Mouse (Mus musculus): ENCODE measurements around the gene Slc4a8. TPM values are rescaled to one million over a fixed set of nuclear protein-coding genes. Genes with fewer than 3 reads are reported as not detected.

Gene Slc4a8
- polyA plus RNA-seq, 1 experiment from 2014 or later: 16.0 TPM

DNA sequence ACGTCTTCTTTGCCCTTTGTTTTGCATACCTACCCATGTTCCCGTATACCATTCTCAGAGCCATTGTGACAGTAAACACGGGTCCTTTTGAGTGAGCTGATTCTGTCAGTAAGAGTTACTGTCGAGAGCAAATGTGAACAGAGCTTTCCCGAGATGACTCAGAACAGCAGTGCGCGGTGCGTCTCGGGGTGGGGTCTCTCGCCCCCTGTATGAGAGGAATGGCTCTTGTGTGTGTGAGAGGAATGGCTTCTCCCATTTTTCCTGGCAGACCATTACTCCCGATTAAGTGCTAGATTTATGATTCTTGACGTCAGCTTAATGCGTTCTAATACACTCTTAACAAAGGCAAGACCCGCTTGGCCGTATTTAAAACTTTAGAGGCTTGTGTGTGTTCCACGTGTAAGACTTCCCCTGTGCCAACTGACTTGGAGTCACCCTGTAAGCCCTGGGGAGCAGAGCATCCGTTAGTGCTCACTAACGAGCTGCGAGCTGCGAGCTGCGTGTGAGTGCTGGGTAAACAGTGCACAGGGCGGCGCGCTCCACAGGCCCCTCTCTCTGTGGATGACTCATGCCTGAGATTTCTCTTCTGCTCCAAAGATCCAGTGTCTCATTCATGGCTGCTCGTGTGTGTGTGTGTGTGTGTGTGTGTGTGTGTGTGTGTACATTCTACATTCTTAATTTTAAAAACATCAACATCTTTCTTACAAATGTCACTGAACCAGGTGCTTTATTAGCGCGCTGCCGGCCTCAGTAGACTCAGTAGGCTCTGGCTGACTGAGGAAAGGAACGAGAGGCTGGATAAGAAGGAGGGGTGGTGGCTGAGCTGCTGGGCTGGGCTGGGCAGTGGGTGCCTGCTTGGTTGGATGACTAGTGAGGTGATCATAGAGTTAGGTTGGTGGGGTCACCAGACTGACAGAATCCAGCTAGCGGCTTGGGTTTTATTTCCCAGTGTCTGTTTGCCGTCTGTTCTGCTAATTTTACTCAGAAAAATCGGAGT, 15.8 kb downstream of the Slc4a8 start:
- Histone ChIP-seq H3K36me3 (no peaks in the 10 kb centered on the region), H3K4me1 (peaks cover 29% of the 10 kb centered on the region)
- no peak for ATAC-seq (ENCODE audit: low FRiP score, low read depth)

DNA sequence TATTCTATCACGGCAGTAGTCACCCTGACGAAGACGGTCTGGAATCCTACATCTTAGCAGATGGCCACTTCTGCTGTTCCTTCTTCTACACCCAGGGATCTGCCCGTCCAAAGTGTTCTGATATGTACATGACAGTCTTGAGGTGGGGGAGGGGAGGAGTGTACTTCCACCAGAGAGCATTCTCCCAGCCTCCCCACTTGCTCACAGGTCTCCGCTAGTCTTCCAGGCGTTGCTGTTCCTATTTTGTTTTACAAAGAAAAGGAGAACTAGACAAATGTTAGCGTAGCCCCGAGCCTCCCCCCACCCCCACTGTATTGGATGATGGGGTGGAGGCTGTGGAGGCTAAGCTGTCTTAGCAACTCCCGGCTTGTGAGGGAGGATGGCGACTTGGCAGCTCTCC, 18.3 kb downstream of the Slc4a8 start:
- Histone ChIP-seq H3K9ac (replicated peaks) (no peak overlapping the region), H3K27ac (replicated peaks) (no peak overlapping the region), H3K27me3 (no peaks in the 10 kb centered on the region), H3K9me3 (0 out of 2 replicates have a peak, but pooled peaks cover 3% of the 10 kb centered on the region), H3K4me3 (no peak overlapping the region), H3K36me3 (peaks cover 8% of the 10 kb centered on the region), H3K4me2 (replicated peaks) (no peak overlapping the region), H3K4me1 (peaks cover 25% of the 10 kb centered on the region)
- WGBS: 51% methylated on average over 10 of the region's 10 CpGs
- no peak for ATAC-seq (ENCODE audit: low FRiP score, low read depth)

More for the DNA sequence above, 15.8 kb downstream of the Slc4a8 start:
- H3K4me2 ChIP-seq (replicated peaks): no peak overlapping the region
- no peaks in the 10 kb centered on the region for H3K27me3 ChIP-seq
- no peak overlapping the region for H3K27ac ChIP-seq (replicated peaks)
- H3K4me3 ChIP-seq: no peak overlapping the region
- H3K9me3 ChIP-seq: no peaks in the 10 kb centered on the region
- no peak overlapping the region for H3K9ac ChIP-seq (replicated peaks)
- 72% methylated on average over 32 of the region's 32 CpGs for WGBS

DNA sequence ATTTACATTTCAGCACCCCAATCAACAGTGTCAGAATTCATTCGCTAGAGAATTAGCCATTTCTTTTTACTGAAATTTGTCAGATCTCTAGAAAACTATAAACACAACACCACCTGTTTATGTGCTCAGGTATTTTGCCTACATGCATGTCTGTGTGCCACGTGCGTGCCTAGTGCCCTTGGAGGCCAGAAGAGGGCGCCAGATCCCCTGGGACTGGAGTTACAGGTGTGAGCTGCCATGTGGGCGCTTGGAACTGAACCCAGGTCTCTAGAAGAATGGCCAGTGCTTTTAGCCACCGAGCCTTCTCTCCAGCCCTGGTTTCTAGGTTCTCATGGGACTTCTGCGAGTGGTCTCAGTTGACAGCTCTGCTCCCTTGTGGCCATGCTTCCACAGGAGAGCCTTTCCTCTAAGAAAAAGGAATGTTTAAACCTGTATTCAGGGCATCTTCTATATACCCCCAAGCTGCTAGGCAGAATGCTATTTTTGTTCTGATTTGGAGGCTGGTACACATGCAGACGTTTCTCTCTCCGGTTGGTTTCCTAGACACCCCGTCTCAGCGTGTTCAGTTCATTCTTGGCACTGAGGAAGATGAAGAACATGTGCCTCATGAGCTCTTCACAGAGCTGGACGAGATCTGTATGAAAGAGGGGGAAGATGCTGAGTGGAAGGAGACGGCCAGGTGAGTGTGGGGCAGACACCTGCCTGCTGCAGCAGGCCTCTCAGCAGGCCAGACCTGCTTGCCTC, 21.9 kb downstream of the Slc4a8 start:
- no peak for ATAC-seq (ENCODE audit: low FRiP score, low read depth)
- peaks cover 27% of the 10 kb centered on the region for H3K36me3 ChIP-seq
- H3K4me1 ChIP-seq: peaks cover 7% of the 10 kb centered on the region; the same call in 1 of the 2 replicates
- H3K27ac ChIP-seq (replicated peaks): no peak overlapping the region
- 91% methylated on average over 13 of the region's 13 CpGs for WGBS
- H3K4me3 ChIP-seq: no peak overlapping the region
- no peaks in the 10 kb centered on the region for H3K27me3 ChIP-seq
- H3K9ac ChIP-seq (replicated peaks): no peak overlapping the region
- no peak overlapping the region for H3K4me2 ChIP-seq (replicated peaks)
- 0 out of 2 replicates have a peak, but pooled peaks cover 3% of the 10 kb centered on the region for H3K9me3 ChIP-seq

DNA sequence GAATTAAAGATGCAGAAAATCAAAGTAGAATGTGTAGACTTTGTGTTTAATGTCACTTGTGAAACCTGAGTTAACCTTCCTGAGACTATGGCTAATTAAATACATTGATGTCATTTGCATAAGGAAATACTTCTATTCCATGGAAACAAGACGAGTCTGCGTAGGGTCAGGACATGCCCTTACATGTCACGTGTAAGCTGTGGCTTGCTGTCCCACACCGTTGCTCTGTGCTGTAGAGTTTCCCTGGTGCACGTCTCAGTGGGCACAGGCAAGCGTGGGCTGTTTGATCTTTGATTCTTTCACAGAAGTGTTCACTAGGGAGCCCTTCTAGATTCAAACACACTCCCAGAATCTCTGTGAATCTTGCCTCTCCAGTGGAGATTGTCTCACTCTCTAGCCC, 28.7 kb downstream of the Slc4a8 start:
- Histone ChIP-seq H3K4me1 (no peaks in the 10 kb centered on the region), H3K4me2 (replicated peaks) (no peak overlapping the region), H3K9ac (replicated peaks) (no peak overlapping the region), H3K36me3 (peaks cover 27% of the 10 kb centered on the region), H3K27me3 (no peaks in the 10 kb centered on the region), H3K27ac (replicated peaks) (no peak overlapping the region), H3K4me3 (no peak overlapping the region), H3K9me3 (no peaks in the 10 kb centered on the region)
- ATAC-seq (ENCODE audit: low FRiP score, low read depth): no peak
- WGBS: 81% methylated on average over 6 of the region's 6 CpGs

DNA sequence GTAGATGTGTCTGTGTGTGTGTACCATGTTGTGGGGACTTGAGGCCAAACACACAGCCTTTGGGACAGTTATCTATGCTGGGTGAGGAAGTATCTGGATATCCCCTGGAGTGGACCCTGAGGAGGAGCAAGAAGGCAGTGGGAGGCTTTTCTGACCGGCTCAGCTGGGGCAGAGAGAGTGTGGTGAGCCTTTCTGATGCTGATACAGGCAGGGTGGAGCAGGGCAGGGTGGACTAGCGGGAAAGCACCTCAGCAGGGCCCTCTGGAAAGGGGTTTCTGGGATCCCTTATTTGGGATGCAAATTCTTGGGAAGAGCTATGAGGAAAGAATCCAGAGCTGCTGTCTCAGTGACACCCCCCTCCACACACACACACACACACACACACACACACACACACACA, 30.8 kb downstream of the Slc4a8 start:
- Histone ChIP-seq H3K9ac (replicated peaks) (no peak overlapping the region), H3K4me3 (no peak overlapping the region), H3K36me3 (peaks cover 26% of the 10 kb centered on the region), H3K27me3 (no peaks in the 10 kb centered on the region), H3K4me2 (replicated peaks) (no peak overlapping the region), H3K27ac (replicated peaks) (no peak overlapping the region), H3K4me1 (no peaks in the 10 kb centered on the region), H3K9me3 (no peaks in the 10 kb centered on the region)
- ATAC-seq (ENCODE audit: low FRiP score, low read depth): no peak
- WGBS: 35% methylated on average over 2 of the region's 2 CpGs

DNA sequence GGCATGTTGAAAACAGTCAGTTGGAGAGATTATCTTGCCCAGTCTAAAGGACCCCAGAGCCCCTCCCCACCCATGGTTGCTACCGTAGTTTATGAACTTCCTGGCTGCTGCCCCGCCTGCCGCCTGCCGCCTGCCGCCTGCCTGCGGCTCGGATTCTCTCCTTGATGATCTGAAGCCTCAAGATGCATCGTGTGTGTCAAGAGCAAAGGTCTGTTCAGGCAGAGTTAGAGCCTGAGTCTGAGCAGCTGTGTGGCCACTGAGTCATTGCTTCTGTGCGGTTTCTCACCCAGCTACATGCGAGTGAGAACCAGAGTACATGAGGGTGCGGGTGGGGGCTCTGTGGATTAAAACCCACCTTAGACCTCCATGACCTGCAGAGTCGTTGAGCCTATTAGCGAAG, 39.4 kb downstream of the Slc4a8 start:
- H3K27ac ChIP-seq (replicated peaks): no peak overlapping the region
- no peak overlapping the region for H3K4me3 ChIP-seq
- ATAC-seq (ENCODE audit: low FRiP score, low read depth): no peak

DNA sequence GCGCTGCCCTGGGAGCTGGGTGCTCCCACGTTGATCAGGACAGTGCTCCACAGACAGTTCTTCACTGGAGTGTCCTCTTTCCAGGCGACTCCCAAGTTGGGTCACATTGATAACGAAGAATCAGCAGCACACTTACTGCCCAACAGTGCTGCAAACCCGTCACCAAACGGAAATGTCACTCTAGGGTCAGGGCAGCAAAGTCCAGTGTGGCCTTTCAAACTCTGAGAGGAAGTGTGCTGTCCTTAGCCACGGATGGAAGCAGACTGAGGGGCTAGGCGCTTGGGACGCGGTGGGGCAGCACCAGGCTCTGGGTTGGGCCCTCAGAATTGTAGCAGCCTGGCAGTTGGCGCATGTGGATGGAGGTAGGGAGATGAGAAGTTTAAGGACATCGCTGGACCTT, 46.5 kb downstream of the Slc4a8 start:
- WGBS: 84% methylated on average over 12 of the region's 12 CpGs
- H3K27ac ChIP-seq (replicated peaks): no peak overlapping the region
- no peaks in the 10 kb centered on the region for H3K9me3 ChIP-seq
- peaks cover 49% of the 10 kb centered on the region for H3K36me3 ChIP-seq
- H3K27me3 ChIP-seq: peaks cover 18% of the 10 kb centered on the region
- ATAC-seq (ENCODE audit: low FRiP score, low read depth): no peak
- H3K4me3 ChIP-seq: no peak overlapping the region
- H3K4me2 ChIP-seq (replicated peaks): no peak overlapping the region
- no peak overlapping the region for H3K9ac ChIP-seq (replicated peaks)
- no peaks in the 10 kb centered on the region; the same call in 1 of the 2 replicates for H3K4me1 ChIP-seq

More for the DNA sequence above, 39.4 kb downstream of the Slc4a8 start:
- H3K36me3 ChIP-seq: peaks cover 32% of the 10 kb centered on the region
- no peaks in the 10 kb centered on the region for H3K4me1 ChIP-seq
- no peak overlapping the region for H3K4me2 ChIP-seq (replicated peaks)
- H3K9ac ChIP-seq (replicated peaks): no peak overlapping the region
- H3K9me3 ChIP-seq: no peaks in the 10 kb centered on the region
- H3K27me3 ChIP-seq: no peaks in the 10 kb centered on the region
- 83% methylated on average over 13 of the region's 13 CpGs for WGBS

DNA sequence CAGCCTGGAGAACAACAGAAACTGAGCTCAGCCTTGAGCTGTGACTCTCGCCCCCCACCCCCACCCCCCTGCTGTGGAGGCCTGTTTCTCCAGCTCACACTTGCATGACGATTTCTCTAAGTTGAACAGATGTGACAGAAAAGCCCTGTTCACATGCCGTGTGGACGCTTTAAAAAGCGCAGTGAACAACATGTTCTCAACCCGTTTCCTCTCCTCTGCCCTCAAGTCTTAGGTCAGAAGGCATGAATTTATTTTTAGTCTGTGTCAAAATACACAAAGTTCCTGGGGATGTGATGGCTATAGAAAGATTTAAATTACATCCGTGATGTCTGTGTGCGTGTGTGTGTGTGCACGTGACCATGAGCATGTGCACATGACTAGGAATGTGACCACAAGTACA, 46.9 kb downstream of the Slc4a8 start:
- Histone ChIP-seq H3K27ac (replicated peaks) (no peak overlapping the region), H3K36me3 (peaks cover 49% of the 10 kb centered on the region)
- WGBS: 82% methylated on average over 9 of the region's 9 CpGs

DNA sequence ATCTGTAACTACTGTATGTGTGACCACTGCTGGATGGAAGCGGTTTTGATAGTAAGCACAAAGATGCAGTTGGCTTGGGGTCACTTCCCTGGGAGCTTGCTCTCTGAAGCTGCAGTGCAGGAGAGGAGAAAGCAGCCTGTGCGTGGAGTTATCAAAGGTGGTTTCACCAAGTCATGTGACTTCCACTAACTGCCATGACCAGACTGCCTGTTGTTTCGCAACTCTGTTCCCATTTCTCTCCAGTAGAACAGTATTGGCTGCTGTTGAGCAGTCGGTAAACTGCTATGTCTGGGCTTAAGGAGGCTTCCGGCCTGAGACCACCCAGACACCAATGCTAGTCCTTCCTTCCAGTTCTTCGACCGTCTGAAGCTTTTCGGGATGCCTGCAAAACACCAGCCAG, 48.7 kb downstream of the Slc4a8 start:
- Histone ChIP-seq H3K27me3 (peaks cover 30% of the 10 kb centered on the region), H3K9me3 (no peaks in the 10 kb centered on the region), H3K4me2 (replicated peaks) (no peak overlapping the region), H3K4me3 (no peak overlapping the region), H3K4me1 (peaks cover 8% of the 10 kb centered on the region; the same call in 1 of the 2 replicates), H3K9ac (replicated peaks) (no peak overlapping the region), H3K27ac (replicated peaks) (no peak overlapping the region), H3K36me3 (peaks cover 45% of the 10 kb centered on the region)
- no peak for ATAC-seq (ENCODE audit: low FRiP score, low read depth)
- 94% methylated on average over 8 of the region's 8 CpGs for WGBS

More for the DNA sequence above, 46.9 kb downstream of the Slc4a8 start:
- Histone ChIP-seq H3K4me2 (replicated peaks) (no peak overlapping the region), H3K9me3 (no peaks in the 10 kb centered on the region), H3K27me3 (peaks cover 23% of the 10 kb centered on the region), H3K9ac (replicated peaks) (no peak overlapping the region), H3K4me1 (peaks cover under 1% of the 10 kb centered on the region; the same call in 1 of the 2 replicates), H3K4me3 (no peak overlapping the region)
- no peak for ATAC-seq (ENCODE audit: low FRiP score, low read depth)

DNA sequence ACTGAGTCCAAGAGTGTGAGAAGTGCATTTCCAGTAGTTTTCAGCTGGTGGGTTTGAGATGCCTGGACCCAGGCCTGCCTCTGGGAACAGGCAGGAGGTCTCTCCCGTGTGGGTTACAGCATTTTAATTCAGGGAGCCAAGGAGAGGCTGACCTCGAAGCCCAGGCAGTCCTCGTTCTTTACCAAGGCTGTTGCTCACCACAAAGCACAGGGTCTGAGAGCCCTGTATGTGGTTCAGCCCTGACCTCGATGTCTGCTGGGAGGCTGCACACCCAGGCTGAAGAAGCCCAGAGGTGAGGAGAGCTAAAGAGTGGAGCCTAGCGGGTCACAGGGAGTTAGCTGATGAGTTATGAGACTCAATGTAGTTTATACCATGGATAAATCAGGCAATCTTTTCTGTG, 52.0 kb downstream of the Slc4a8 start:
- no peak overlapping the region for H3K27ac ChIP-seq (replicated peaks)
- H3K9ac ChIP-seq (replicated peaks): no peak overlapping the region
- H3K4me1 ChIP-seq: peaks cover 8% of the 10 kb centered on the region; the same call in 1 of the 2 replicates
- peaks cover 36% of the 10 kb centered on the region for H3K36me3 ChIP-seq
- H3K27me3 ChIP-seq: peaks cover 52% of the 10 kb centered on the region
- no peak overlapping the region for H3K4me3 ChIP-seq
- no peak for ATAC-seq (ENCODE audit: low FRiP score, low read depth)
- no peaks in the 10 kb centered on the region for H3K9me3 ChIP-seq
- WGBS: 76% methylated on average over 5 of the region's 5 CpGs
- H3K4me2 ChIP-seq (replicated peaks): no peak overlapping the region

DNA sequence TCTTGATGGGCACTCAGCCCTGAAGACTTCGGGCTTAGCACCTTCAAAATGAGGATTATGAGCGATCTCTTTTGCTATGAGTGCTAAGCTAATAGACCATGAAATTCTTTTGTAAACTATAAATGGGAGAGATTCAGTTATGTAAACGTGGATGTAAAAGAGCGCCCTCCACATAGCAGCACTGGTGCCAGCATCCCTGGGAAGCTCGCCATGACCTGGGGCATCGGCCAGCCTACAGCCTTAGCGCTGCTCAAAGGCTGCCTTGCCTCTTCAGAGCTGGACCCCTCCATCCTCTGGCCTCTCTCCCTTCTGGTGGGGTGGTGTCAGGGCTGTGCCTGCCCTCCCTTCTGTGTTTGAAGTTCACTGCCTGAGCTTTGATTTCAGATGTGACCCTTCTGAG, 52.5 kb downstream of the Slc4a8 start:
- no peak overlapping the region for H3K9ac ChIP-seq (replicated peaks)
- no peak for ATAC-seq (ENCODE audit: low FRiP score, low read depth)
- H3K4me2 ChIP-seq (replicated peaks): no peak overlapping the region
- H3K4me3 ChIP-seq: no peak overlapping the region
- H3K27me3 ChIP-seq: peaks cover 52% of the 10 kb centered on the region
- H3K36me3 ChIP-seq: peaks cover 32% of the 10 kb centered on the region
- no peak overlapping the region for H3K27ac ChIP-seq (replicated peaks)
- 35% methylated on average over 7 of the region's 7 CpGs for WGBS
- no peaks in the 10 kb centered on the region for H3K9me3 ChIP-seq
- peaks cover 8% of the 10 kb centered on the region; the same call in 1 of the 2 replicates for H3K4me1 ChIP-seq

DNA sequence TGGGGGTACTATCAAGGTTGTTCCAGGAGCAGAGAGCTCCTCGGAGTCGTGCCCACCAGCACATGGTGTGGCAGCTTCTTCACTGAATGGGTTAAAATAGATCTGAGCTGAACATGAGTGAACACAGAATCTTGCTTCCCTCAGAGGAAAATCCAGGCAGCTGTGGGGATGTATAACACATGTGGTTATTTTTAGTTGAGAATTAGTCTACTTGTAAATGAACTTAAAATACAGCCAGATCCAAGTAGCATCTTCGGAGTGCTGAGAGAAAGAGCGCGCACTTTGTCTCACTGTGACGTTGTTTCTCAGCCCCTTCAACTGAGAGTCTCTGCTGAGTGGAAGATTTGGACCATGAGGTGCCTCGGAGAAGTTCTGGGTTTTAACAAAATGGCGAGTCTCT, 53.8 kb downstream of the Slc4a8 start:
- H3K27me3 ChIP-seq: peaks cover 52% of the 10 kb centered on the region
- H3K9ac ChIP-seq (replicated peaks): no peak overlapping the region
- no peaks in the 10 kb centered on the region for H3K9me3 ChIP-seq
- ATAC-seq (ENCODE audit: low FRiP score, low read depth): no peak
- peaks cover 30% of the 10 kb centered on the region for H3K36me3 ChIP-seq
- peaks cover 8% of the 10 kb centered on the region; the same call in 1 of the 2 replicates for H3K4me1 ChIP-seq
- 93% methylated on average over 8 of the region's 8 CpGs for WGBS
- no peak overlapping the region for H3K4me2 ChIP-seq (replicated peaks)
- H3K4me3 ChIP-seq: no peak overlapping the region
- H3K27ac ChIP-seq (replicated peaks): no peak overlapping the region
